Mouse (Mus musculus): Measurements from ENCODE around the gene E030030I06Rik. TPM values are rescaled to one million over a fixed set of nuclear protein-coding genes. Genes with fewer than 3 reads are reported as not detected.
"Not testable (repeated sequence)": the region's sequence is repeated elsewhere in the genome, so short reads cannot be mapped to it uniquely, and the experiment has no call there.

E030030I06Rik gene
- 2.7 and 3.1 TPM in 2 replicates for polyA plus RNA-seq (2015; fragmentation: Nextera tagmentation; extraction: Ambion mirVana)

- peaks cover 34% of the 10 kb centered on the region for H3K4me1 ChIP-seq (replicated peaks)
- peaks cover 54% of the 10 kb centered on the region for H3K27me3 ChIP-seq
- peak; percentile 32 for ATAC-seq (ENCODE audit: low read depth)
- under 1% methylated on average over 37 of the region's 37 CpGs for WGBS
- peak within 1 kb of the TSS; percentile 63 for H3K9ac ChIP-seq
- H3K36me3 ChIP-seq = no peaks in the 10 kb centered on the region
- H3K9me3 ChIP-seq = no peaks in the 10 kb centered on the region
- peak within 1 kb of the TSS; percentile 52 for H3K4me3 ChIP-seq
- no peak within 1 kb of the TSS for H3K27ac ChIP-seq (replicated peaks)
- peak within 1 kb of the TSS; percentile 77 for H3K4me2 ChIP-seq
Observed at GRCm38 (mm10) chr10:22149073-22149690, at the start of gene E030030I06Rik. E030030I06Rik (minus strand) TSS chr10:22149270.

GRCm38 (mm10) chr10:22191035-22191434 lies 42.0 kb upstream of the E030030I06Rik start:
- WGBS = 7% methylated on average over 7 of the region's 10 CpGs
- H3K9ac ChIP-seq; H3K27me3 ChIP-seq; H3K4me1 ChIP-seq (replicated peaks); H3K9me3 ChIP-seq; H3K4me3 ChIP-seq; H3K36me3 ChIP-seq; H3K27ac ChIP-seq (replicated peaks): not testable (repeated sequence)
- H3K4me2 ChIP-seq = peak overlapping the region; percentile 36
- peak; percentile 84 for ATAC-seq (ENCODE audit: low read depth)

- H3K9ac ChIP-seq; H3K4me2 ChIP-seq; H3K27ac ChIP-seq (replicated peaks); ATAC-seq (ENCODE audit: low read depth); H3K4me3 ChIP-seq; H3K36me3 ChIP-seq; H3K4me1 ChIP-seq (replicated peaks); H3K27me3 ChIP-seq; H3K9me3 ChIP-seq: not testable (repeated sequence)
- 90% methylated on average over 2 of the region's 2 CpGs for WGBS
Observed at GRCm38 (mm10) chr10:22176515-22176914, 27.4 kb upstream of the E030030I06Rik start.

GRCm38 (mm10) chr10:22174190-22174487 lies 25.1 kb upstream of the E030030I06Rik start:
- not testable (repeated sequence) for H3K27ac ChIP-seq (replicated peaks); H3K9me3 ChIP-seq; H3K4me3 ChIP-seq; H3K4me1 ChIP-seq (replicated peaks); H3K27me3 ChIP-seq; H3K9ac ChIP-seq; ATAC-seq (ENCODE audit: low read depth); H3K36me3 ChIP-seq; H3K4me2 ChIP-seq
- WGBS = 77% methylated on average over 2 of the region's 2 CpGs

- H3K4me2 ChIP-seq; H3K9ac ChIP-seq; H3K4me3 ChIP-seq; H3K36me3 ChIP-seq; H3K27ac ChIP-seq (replicated peaks); H3K9me3 ChIP-seq; ATAC-seq (ENCODE audit: low read depth); H3K4me1 ChIP-seq (replicated peaks); H3K27me3 ChIP-seq: not testable (repeated sequence)
- WGBS = 12% methylated on average over 13 of the region's 17 CpGs
Observed at GRCm38 (mm10) chr10:22173335-22174189, 24.5 kb upstream of the E030030I06Rik start.

- not testable (repeated sequence) for H3K4me3 ChIP-seq; H3K4me2 ChIP-seq; H3K4me1 ChIP-seq (replicated peaks); ATAC-seq (ENCODE audit: low read depth); H3K9ac ChIP-seq; H3K36me3 ChIP-seq; H3K27me3 ChIP-seq; H3K9me3 ChIP-seq; H3K27ac ChIP-seq (replicated peaks)
- whole genome bisulfite sequencing = 62% methylated on average over 4 of the region's 5 CpGs
Observed at GRCm38 (mm10) chr10:22172431-22173334, 23.6 kb upstream of the E030030I06Rik start.

- H3K27ac ChIP-seq (replicated peaks); H3K4me2 ChIP-seq; H3K36me3 ChIP-seq; H3K27me3 ChIP-seq; H3K9me3 ChIP-seq; H3K9ac ChIP-seq; H3K4me3 ChIP-seq; ATAC-seq (ENCODE audit: low read depth); H3K4me1 ChIP-seq (replicated peaks): not testable (repeated sequence)
Observed at GRCm38 (mm10) chr10:22169116-22169515, 20.0 kb upstream of the E030030I06Rik start.

- H3K4me3 ChIP-seq = not testable (repeated sequence)
Observed at GRCm38 (mm10) chr10:22167061-22167460, 18.0 kb upstream of the E030030I06Rik start.

GRCm38 (mm10) chr10:22166025-22166424 lies 17.0 kb upstream of the E030030I06Rik start:
- not testable (repeated sequence) for H3K4me3 ChIP-seq; H3K4me2 ChIP-seq; ATAC-seq (ENCODE audit: low read depth)

More at GRCm38 (mm10) chr10:22167061-22167460, 18.0 kb upstream of the E030030I06Rik start:
- not testable (repeated sequence) for H3K9me3 ChIP-seq; H3K36me3 ChIP-seq; H3K9ac ChIP-seq; H3K27ac ChIP-seq (replicated peaks); ATAC-seq (ENCODE audit: low read depth); H3K4me2 ChIP-seq; H3K4me1 ChIP-seq (replicated peaks)
- WGBS = 82% methylated on average over 1 of the region's 1 CpGs
- H3K27me3 ChIP-seq = peaks cover 12% of the 10 kb centered on the region

GRCm38 (mm10) chr10:22165328-22166003 lies 16.4 kb upstream of the E030030I06Rik start:
- H3K36me3 ChIP-seq; ATAC-seq (ENCODE audit: low read depth); H3K4me1 ChIP-seq (replicated peaks); H3K27ac ChIP-seq (replicated peaks); H3K9me3 ChIP-seq; H3K4me2 ChIP-seq; H3K4me3 ChIP-seq; H3K9ac ChIP-seq: not testable (repeated sequence)
- peaks cover 28% of the 10 kb centered on the region for H3K27me3 ChIP-seq
- 64% methylated on average over 5 of the region's 5 CpGs for WGBS

More at GRCm38 (mm10) chr10:22166025-22166424, 17.0 kb upstream of the E030030I06Rik start:
- H3K9ac ChIP-seq; H3K4me1 ChIP-seq (replicated peaks); H3K36me3 ChIP-seq; H3K9me3 ChIP-seq; H3K27ac ChIP-seq (replicated peaks): not testable (repeated sequence)
- 74% methylated on average over 2 of the region's 2 CpGs for WGBS
- peaks cover 22% of the 10 kb centered on the region for H3K27me3 ChIP-seq

GRCm38 (mm10) chr10:22163705-22164583 lies 14.9 kb upstream of the E030030I06Rik start:
- not testable (repeated sequence) for H3K4me3 ChIP-seq
- WGBS = 39% methylated on average over 16 of the region's 16 CpGs
- peak; percentile 84 for ATAC-seq (ENCODE audit: low read depth)

More at GRCm38 (mm10) chr10:22163705-22164583, 14.9 kb upstream of the E030030I06Rik start:
- H3K36me3 ChIP-seq; H3K9me3 ChIP-seq; H3K4me1 ChIP-seq (replicated peaks); H3K27ac ChIP-seq (replicated peaks); H3K9ac ChIP-seq: not testable (repeated sequence)
- H3K27me3 ChIP-seq = peaks cover 41% of the 10 kb centered on the region
- peak overlapping the region; percentile 44 for H3K4me2 ChIP-seq

All from neural tube, embryonic 13.5 days (tissue).